Mouse (Mus musculus): ENCODE data around the gene Vav1. TPM values are rescaled to one million over a fixed set of nuclear protein-coding genes. Genes with fewer than 3 reads are reported as not detected.

Gene Vav1
- total RNA-seq (2021): 1 to 10 TPM; 1.5 to 2.4 TPM
- long read RNA-seq, experiment 1, partial matches to known transcripts: 0 of 5 reads
- long read RNA-seq, experiment 1, other reads (novel, unspliced or antisense): 5 of 5 reads
- long read RNA-seq, experiment 2: 0 reads

DNA sequence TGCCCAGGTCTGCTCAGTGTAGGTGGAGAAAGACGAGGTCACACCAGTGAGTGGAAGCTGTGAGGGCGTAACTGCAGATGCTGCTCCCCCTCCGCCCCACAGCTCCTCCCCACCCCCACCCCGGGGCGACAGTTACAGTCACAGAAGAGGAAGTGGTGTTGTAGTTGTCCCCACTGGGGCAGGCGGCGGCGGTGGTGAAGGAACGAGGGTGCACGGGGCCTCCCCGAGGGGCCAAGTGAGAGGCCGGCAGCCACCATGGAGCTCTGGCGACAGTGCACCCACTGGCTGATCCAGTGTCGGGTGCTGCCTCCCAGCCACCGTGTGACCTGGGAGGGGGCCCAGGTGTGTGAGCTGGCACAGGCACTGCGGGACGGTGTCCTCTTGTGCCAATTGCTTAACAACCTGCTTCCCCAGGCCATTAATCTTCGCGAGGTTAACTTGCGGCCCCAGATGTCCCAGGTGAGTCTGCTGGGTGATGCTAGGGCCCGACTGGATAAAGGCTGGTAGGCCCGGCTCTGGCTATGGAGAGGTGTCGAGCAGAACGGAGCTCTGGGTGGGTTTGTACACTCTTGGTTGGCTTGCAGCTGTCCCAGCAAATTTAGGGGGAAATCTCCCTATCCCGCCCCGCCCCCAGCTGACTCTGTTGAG is at the start of gene Vav1:
Gene Vav1, plus strand, starts transcription at position 158 of the 648 bp plus-strand sequence.
- DNase-seq: no peak

GRCm38 (mm10) chr17:57229851-57230727 is 48.8 kb upstream of the Vav1 start:
- DNase-seq: no peak

- no peak for DNase-seq
These were observed 48.2 kb upstream of the Vav1 start for GRCm38 (mm10) chr17:57230728-57231125.

- DNase-seq: no peak
These were observed 47.6 kb upstream of the Vav1 start for GRCm38 (mm10) chr17:57231321-57231771.

- no peak for DNase-seq
These were observed 46.7 kb upstream of the Vav1 start for GRCm38 (mm10) chr17:57232200-57232599.

GRCm38 (mm10) chr17:57233038-57233437 is 45.9 kb upstream of the Vav1 start:
- DNase-seq: no peak

DNA sequence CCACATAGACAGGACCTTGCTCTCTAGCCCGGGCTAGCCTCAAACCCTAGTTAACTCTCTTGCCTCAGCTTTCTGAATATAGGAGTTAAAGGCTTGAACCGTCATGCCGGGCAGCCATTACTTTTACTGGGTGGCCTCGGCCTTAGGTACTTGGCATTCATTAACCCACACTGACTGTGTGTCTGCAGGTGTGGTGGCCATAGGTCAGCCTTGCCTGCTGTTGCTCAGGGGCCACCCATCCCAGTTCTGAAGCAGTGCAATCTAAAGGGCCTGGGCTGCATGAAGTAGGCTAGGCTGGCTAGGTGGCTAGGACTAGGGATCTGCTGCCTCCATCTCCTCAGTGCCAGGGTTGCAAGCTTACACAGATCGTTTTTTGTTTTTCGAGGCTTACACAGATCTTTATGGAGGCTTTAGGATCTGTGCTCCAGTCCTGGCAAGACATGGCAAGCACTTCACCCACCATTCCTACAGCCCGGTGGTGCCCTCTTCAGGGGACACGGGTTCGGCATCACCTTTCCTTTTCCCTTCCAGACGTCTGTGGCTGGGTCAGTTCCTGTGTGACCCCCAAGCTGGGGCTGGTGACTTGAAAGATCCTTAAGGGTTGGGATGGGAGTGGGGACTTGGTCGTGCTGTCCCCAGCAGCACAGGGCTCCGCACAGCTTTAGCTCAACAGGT is 44.5 kb upstream of the Vav1 start:
- no peak for DNase-seq

GRCm38 (mm10) chr17:57235803-57236202 is 43.1 kb upstream of the Vav1 start:
- no peak for DNase-seq

DNA sequence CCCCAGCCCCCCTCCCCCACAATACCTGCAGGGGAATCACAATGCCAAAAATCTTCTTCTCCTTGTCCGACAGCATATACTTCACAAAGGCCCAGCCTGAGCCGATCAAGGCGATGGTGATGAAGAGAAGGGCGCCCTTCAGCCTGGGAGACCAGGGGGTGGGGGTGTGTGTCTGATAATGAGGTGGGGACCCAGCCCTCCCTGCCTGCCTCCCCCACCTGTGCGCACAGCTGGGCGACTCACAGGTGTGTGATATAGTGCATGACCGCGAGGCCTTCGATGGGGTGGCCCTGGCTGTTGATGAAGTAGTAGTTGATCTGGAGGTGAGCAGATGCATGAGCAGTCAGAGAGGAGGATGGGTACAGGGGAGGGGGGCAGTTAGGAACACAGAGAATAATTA is 41.7 kb upstream of the Vav1 start:
- DNase-seq: no peak

DNA sequence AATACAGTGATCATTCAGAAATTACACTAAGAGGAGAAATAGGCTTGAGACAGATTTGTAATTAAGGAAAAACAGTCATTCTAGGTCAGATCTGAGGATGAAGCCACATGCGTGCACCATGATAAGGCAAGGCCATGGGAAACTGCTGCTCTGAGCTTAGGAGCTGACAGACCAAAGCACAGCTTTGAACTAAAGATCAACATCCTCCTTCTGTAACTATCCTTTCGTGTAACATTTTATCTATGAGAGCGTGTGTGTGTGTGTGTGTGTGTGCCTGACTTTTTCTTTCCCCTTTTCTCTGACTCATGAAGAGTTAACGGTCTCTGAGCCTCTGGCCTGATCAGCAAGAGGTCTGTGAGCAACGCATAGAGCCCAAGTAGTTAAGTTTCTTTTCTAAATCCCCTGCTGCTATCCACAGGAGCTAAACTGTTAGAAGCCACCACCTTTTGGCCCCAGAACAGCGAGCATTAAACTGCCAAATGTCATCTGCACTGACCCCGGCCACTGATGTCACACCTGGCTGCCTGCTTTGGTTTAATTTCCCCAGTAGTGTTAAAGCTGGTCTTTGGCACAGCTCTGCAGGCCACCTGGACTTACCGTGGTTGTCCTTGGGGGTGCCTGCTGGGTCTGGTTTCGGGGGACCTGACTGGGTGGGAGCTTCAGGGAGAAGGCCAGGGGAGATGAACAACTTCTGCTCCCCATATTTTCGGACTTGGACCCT is 35.1 kb upstream of the Vav1 start:
- DNase-seq: no peak

DNA sequence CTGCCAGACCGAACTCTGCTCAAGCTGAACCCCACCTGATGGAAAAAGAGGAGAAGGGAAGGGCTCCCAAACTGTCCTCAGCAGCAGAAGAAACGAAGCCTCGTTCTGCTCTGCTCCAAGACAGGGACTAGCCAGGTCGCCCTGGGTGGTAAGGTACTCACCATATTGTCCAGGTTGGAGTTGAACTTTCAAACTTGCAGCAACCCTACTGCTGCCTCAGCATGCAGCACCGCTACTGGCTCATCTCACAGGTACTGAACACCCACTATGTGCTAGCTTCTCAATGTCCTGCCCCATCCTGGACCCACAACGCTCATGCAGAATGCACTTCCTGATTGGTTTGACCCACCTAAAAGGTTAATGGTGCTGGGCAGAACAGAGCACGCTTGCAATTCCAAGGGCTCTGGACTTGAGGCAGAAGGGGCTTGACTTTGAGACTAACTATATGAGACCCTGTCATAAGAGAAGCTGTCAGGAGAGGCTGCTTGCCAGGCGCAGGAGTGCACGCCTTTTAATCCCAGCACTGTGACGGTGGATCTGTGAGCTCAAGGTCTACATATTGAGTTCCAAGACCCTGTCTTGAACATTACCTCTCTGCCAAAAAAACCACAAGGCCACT is 33.5 kb upstream of the Vav1 start:
- no peak for DNase-seq

DNA sequence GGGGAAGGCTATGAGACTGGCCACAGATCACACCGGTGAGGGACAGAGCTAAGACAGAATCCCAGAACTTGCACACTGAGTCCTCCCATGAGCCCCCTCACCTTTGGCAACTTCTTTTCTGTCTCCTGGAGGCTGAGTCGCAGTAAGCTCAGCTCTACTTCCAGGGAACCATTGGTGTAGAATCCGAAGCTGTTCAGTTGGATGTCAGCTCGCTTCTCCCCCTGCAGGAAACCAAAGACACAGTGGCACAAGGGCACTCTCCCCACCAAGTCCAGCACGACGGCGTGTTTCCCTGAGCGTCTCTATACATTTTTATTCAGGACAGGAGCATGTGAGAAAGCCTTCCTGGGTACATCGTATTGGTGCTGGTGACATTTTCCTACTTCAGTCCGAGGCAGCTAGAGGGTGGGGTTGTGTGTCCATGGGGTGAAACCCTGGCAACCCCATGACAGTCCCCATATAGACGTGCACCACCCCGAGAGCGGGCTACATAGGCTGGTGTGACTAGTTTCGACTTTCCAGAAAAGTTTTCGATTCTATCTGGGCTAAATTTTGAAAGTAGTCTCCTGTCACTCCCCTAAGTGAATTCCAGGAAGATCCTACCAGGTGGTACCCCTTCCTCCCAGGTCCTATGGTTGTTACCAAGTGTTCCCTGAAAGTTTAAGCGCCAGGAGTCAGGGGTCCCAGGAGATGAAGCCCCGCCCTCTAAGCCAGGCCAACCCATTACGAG is 32.1 kb upstream of the Vav1 start:
- DNase-seq: no peak

- DNase-seq: peak; percentile 73
These were observed 31.3 kb upstream of the Vav1 start for GRCm38 (mm10) chr17:57247393-57248200.

DNA sequence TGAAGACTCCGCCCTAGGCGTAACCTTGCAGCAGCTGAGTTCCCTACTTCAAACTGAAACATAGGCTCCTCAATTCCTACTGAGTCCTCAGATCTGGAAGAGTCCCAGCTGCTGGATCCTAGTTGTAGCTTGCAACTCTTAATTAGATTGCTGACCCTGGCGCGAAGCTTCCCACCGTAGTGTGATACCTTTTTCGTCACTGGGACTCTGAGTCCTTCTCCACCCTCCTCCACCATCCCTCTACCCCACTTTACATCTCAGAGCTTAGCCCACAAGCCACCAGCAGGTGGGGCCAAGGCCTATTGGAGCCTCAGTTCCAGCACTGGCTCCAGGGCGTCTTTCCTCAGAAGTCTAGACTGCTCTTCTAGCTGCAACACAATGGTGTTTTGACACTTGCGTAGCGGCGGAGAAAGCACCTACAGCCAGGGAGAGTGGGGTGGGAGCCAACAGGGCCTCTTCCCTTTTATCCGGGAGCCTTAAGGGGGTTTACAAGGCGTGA is 30.6 kb upstream of the Vav1 start, which contains the start of gene Gpr108:
Gene Gpr108, minus strand, starts transcription at position 246 of the 499 bp plus-strand sequence.
- DNase-seq: peak; percentile 70

DNA sequence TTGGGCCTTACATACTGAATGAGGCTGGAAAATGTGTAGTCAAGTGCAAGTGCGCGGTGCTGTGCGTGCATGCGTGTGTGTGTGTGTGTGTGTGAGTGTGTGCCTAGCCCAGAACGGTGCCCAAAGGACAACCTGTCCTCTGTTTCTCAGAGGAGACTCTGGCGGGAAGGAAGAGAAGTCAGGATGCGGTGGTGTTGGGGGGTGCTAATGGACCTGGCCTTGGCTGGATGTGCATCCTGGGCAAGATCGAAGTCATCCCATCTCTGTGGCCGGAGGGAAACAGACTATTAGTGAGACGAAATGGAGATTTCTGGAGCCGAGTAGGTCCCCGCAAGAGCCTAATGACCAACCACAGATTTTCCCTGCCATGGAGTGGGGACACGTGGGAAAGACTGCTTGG is 30.1 kb upstream of the Vav1 start:
- no peak for DNase-seq

DNA sequence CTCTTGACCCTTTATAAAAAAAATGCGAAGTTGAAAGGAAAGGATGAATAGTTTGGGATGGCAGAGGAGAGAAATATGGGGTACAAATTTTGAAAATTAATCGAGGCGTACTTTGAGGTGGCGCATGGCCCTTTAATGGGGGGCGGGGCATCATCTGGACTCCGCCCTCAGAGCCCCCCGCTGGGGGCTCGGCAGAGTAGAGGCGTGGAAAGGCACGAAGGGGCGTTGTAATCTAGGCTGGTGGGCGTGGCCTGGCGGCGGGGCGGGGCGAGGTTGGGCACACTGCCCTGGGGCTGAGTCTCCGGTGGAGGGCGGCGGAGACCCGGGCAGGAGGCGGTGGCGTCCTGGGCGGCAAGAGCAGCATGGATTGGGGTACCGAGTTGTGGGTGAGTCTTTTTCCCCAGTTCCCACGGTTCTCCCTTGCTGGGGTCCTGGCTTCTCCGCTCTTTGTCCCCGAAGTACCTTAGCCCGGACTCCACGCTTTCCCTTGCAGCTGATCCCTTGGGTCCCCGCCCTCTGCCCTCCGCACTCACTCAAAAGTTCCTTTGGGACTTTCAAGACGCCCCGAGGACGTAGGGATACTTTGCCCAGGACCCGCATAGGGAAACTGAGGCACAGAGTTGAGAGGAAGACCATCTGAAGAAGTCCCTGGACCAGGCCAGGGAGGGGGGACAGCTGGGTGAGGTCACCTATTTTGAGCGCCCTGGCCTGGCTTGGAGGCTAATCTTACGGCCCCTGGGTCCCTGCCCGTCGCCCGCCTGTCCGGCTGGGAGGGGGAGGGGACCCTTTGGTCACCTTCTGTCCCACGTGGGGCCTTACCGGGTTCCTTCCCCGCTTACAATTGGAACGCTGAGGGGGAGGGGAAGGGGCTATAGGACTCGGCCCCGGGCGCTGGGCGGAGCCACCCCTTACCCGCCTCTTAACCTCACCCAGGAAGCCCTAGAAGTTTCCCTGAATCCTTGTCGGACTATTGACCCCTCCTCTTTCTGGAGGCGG is 29.4 kb upstream of the Vav1 start, which contains the start of gene Trip10:
Gene Trip10, plus strand, starts transcription at position 270 of the 996 bp plus-strand sequence.
- DNase-seq: peak; percentile 99

- peak; percentile 62 for DNase-seq
These were observed 28.3 kb upstream of the Vav1 start for GRCm38 (mm10) chr17:57250461-57251160.

DNA sequence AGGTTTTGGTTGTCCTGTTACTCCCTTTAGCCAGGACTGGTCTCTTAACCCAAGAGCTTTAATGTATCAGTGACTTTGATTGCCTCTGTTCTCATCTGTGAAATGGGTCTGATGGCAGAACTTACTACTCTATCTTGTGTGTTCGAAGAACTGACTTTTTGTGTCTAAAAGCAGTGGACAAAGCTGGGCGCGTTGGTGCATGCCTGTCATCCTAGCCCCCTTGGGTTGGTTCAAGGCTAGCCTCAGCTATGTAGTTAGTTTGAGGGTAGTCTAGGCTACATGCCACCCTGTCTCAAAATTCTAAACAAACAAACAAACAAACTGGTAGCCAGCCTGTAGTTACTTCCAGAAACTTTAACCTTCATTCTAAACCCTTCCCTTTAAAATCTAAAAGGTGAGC is 27.5 kb upstream of the Vav1 start:
- DNase-seq: no peak

Data from gastrocnemius, postnatal 10 days (tissue).